Mouse (Mus musculus) T-helper 17 cell (primary cell): ENCODE data around the gene Ilf3.

Experiments used
- in situ Hi-C, 2 experiments: fragments of 300-600 bp; cut with MboI, MseI; formaldehyde crosslinking; loops; 1 replicate in 1 of 2; 2 replicates in 1 of 2; pipeline ENCODE4 v1.15.1; 2025; ENCODE audit warnings: high pct_unique_total_duplicates in 2 of 2

The Ilf3 gene

DNA sequence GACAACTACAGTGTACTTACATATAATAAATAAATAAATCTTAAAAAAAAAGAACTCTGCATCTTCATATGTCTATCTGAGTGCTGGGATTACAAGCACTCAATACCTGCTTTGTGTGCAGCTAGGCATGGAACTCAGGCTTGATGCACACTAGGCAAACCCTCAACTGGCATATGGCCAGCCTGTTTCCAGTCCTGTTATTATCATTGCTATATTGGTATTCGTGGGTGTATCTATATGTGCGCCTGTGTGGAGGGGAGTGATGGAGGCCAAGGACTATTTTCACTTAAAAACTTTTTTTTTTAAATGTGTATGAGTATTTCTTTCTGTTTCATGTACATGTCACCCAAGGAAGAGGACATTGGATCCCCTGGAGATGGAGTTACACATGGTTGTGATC lies 66.7 kb downstream of the Ilf3 start:
- in situ Hi-C loops: no loop called here

DNA sequence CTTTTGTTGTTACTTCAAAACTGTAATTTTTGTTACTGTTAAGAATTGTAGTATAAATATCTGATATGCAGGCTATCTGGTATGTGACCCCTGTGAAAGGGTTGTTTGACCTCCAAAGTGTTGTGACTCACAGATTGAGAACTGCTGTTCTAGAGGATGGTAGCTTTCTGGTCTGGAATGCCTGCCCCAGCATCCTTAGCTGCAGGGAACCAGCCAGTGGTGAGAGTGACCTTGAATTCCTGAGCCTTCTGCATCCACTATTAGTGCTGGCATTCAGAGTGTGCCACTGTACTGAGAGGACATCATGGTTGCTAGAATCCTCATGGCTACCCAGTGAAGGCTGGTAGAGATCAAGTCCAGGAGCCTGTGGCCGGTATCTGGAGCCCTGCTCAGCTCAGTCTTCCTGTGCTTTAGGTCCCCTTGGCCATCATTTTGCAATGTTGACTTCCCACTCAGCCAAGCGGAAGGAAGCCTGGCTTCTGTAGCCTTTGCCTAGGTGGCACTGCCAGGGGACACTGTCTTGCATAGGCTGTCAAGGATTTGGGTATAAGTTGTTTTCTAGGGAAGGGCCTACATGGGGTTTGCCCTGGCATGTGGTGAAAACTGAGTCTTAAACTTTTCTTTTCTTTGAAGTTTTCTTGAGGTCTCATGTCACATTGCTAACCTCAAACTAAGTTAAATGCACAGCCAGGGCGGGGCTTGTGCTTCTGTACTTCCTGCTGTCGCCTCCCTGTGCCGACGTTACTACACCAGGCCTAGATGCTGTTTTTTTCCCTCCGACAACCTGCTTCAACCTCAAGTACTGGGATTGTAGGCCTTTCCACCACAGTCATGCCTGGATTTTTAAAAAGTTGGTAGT lies 68.3 kb downstream of the Ilf3 start:
- in situ Hi-C loops: no loop called here

DNA sequence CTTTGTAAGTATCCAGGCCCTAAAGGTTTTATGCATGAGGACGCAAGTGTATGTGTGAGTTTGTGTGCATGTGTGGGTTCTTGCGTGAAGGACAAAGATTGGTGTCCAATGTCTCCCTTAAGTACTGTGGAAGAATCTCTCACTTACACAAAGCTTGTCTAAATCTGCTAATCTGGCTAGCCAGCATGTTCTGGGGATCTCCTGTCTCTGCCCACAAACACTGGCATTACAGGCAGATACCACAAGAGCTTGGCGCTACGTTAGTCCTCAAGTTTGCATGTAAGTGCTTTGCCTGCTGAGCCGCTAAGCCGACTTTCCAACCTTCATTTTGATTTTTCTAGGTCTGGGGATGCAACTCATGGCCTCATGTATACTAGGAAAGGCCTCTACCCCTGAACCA lies 69.9 kb downstream of the Ilf3 start:
- in situ Hi-C loops: no loop called here

DNA sequence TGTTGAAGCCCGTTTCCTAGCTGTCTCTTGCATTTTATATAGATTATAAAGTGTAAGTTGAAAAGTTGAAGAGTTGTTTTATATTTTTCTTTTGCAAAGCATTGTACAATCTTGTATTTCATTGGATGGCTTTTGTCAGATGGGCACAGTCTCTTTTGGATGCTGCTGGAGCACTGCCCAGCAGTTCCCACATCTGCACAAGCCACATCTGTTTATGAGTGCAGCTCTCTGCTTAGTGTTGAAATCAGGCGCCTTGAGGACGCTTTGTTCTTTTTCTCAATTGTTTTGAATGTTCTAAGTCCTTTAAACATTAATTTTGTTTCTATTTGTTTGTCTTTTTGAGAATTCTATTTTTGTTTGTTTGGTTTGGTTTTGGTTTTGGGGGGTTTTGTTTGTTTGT lies 70.5 kb downstream of the Ilf3 start:
- in situ Hi-C loops: no loop called here

DNA sequence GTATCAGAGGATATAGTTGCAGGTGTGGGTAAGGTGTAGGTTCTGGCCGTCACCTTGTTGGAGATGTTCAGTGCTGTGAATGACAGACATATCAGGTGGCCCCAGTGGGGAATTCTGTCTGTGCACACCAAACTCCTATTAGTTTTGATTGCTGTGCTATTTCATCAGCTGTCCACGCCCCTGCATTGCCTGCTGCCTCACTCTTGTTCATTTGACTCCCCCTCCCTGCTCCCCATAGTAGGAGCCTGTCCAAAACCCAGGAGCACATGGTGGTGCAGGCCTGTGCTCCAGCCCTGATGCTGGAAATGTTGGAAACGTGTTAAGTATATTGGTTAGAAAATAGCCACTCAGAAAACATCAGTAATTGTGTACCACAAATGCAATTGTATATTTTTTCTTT lies 71.8 kb downstream of the Ilf3 start:
- in situ Hi-C loops: no loop called here

DNA sequence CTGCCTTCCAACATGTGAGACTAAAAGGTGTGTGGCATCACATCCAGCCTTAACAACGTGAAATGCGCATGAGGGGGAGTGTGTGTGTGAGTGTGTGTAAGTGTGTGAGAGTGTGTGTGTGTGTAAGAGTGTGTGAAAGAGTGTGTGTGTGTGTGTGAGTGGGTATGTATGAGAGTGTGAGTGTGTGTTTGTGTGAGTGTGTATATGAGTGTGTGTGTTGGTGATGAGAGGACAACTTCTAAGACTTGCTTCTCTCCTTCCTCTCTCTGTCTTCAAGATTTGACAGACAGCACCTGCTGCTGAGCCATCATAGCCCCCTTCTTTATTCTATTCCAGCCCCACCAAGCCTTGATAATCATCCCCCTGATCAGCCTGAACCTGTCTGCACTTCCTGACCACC lies 72.2 kb downstream of the Ilf3 start:
- in situ Hi-C loops: no loop called here

DNA sequence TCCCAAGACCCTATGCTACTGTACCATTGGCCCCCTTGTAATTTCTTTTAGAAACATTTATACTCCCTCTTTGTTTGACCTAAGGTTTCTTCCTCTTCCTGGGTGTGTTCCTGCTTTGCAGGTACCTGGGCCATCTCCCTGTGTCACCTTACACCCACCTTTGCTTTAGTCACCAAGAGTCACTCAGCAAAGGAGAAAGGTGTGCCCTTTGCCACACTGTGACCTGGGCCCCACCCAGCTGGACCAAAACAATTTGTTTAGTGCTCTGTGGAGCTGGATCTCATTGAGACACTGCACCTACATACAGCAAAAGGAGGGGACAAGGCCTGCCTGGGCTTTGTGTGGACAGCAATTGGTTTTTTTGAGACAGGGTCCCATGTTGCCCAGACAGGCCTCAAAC lies 72.7 kb downstream of the Ilf3 start:
- in situ Hi-C loops: no loop called here

DNA sequence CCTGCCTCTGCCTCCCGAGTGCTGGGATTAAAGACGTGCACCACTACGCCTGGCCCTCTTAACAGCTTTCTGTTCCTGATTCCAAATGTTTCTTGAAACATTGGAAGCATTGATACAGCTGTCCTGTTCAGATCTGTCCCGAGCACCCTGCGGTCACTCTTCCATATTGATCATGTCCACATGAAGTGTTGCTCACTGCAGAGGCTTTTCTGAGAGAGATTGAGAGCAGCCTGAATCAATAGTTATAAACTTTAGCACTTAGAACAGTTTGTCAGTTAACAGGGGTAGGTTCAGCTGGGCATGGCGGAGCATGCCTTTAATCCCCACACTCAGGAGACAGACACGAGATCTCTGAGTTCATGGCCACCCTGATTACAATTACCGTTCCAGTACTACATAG lies 76.2 kb downstream of the Ilf3 start:
- in situ Hi-C loops: no loop called here

DNA sequence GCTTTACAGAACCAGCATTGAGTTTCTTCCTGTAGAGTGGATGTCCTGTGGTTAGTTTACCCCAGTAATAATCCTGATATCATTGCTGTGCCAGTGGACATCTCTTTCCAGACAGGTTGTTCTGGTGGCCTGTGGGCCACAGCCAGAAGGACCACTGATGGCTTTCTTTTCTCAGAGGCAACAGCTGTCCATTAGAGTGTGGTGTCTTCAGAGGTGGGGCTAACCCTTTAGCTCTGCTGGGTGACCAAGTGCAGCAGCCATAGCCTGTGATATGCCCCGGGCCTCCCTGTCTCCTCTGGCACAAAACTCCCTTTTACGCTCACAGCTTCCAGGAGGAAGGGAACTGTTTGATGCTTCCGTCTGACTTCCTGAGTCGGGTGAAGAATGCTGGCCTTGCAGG lies 76.9 kb downstream of the Ilf3 start:
- in situ Hi-C loops: no loop called here

DNA sequence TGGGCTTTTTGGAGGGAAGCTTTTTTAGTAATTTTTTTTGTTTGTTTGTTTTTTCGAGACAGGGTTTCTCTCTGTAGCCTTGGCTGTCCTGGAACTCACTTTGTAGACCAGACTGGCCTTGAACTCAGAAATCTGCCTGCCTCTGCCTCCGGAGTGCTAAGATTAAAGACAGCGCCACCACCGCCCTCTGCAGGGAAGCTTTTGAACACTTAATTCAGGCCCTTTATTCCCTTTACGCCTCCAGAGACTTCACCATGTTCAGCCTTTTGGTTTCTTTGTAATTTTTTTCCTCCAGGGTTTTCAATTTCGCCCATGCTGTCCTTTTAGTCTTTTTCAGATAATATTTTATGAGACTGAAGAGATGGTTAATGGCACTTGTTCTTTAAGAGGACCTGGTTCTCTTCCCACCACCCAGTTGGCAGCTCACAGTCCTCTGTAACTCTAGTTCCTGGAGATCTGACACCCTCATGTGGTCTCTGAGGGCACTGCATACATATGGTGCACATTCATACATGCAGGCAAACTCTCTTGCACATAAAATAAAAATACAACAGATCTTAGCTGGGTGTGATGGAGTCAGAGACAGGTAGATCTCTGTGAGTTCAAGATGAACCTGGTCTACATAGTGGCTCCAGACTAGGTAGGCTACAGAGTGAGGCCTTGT lies 77.5 kb downstream of the Ilf3 start:
- in situ Hi-C loops: no loop called here

DNA sequence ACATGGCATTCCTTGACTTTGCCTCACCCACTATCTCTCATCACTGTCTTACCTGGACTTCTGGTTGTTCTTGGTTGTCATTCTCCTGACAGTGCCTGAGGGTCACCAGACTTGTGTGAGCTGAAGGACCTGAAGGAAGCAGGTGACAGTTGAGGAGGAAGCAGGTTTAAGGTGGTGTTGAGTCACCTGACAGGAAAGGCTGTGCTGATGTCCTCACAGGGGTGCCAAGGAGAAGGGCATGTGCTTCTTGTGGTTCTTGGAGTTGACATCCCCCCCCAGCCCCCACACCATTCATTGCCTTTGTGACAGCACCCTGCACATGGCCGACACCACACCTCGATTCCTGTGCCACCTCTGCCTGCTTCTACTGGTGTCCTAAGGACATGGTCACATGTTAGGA lies 80.1 kb downstream of the Ilf3 start:
- in situ Hi-C loops: no loop called here

DNA sequence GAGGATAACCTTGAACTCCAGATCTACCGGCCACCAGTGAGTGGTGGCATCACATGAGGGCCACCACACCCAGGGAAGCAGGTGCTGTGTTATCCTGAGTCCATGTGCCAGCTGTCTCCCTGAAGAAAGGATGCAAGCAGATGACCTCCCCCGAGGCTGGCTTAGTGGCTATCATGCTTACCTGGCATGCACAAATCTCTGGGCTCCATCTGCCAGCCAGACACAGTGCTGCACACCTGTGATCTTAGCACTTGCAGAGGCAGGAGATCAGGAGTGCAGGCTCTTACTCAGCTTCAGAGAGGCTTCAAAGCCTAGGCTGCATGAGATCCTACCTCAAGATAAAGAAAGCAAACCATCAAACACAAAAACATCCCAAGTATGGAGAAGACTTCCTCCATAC lies 82.0 kb downstream of the Ilf3 start:
- in situ Hi-C loops: no loop called here

DNA sequence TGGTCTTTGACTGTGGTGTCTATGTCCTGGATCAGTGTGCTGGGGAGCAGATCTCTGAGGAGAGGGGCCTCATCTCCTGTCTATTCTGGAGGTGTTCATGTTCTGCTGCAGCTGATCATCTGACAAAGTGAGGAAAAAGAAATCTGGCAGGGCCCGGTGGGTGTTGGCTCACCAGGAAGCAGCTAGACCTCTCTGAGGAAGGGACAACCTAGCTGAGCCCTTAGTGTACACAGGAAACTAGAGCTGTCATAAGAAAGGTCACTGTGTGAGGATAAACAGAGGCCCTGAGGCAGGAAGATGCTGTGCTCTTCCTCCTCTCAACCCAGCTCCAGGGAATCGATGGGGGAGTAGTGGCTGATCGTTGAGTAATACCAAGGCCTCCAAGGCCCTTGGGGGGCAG lies 82.6 kb downstream of the Ilf3 start:
- in situ Hi-C loops: no loop called here

DNA sequence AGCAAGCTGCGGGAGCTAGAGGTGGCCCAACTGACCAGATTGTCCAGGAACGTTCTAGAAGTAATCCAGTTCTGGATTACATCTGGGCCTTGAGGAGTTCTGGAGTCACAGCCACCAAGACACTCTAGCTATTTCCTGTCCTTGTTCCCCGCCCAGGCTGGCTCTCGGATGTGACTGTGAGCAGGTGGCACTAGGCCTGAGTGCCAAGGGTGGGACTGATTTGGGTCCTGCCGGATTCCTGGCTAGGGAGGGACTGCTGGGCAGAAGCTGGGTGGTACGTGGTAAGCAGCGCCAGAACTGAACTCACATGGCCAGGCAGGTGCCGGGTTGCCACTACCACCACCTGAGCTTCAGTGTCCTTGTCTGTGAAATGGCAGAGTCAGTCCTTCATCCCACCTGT lies 83.7 kb downstream of the Ilf3 start:
- in situ Hi-C loops: no loop called here

DNA sequence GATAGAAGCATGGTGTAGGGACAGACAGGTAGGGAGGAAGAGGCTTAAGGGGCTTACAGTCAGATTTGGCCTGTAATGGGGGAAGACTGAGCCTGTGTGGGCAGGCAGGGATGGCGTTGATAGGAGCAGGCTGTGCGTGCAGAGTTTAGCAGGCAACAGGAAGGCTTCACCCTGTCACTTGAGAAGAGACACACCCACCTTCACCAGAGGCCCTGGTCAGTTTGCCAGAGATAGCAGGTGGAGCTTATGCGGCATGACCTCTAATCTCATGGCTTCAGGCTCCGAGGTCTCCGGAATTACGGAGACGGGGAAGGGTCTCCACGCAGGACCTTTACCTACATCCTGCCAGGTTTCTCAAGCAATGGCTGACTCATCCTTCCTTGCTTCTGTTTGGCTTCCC lies 84.2 kb downstream of the Ilf3 start:
- in situ Hi-C loops: no loop called here

DNA sequence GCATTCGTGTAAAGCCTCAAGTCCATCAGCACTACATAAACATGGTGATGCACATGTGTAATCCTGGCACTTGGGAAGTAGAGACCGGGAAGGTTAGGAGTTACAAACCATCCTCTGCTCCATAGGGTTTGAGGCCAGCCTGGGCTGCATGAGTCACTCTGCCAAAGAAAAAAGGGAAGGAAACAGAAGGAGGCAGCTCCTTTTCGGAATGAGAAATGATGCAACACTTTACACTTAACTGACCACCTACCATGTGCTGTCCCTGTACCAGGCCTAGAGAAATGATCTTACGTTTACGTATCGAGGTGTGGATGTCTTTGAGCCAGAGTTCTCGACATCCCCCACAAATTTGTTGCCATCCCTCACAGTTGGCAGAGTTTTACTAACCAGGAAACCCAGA lies 85.3 kb downstream of the Ilf3 start:
- in situ Hi-C loops: no loop called here

DNA sequence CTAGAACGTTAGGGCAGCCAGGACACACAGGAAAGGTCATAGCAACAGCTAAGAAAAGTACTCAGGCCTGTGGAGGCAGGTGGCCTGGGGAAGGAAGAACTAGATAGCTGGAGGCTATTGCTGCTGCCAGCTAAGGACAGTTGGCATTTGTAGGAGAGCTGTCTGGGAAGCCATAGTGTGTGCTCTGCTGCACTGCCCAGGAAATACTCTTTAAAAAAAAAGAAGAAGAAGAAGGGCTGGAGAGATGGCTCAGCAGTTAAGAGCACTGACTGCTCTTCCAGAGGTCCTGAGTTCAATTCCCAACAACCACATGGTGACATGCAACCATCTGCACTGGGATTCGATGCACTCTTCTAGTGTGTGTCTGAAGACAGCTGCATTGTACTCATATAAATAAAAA lies 85.8 kb downstream of the Ilf3 start:
- in situ Hi-C loops: no loop called here

DNA sequence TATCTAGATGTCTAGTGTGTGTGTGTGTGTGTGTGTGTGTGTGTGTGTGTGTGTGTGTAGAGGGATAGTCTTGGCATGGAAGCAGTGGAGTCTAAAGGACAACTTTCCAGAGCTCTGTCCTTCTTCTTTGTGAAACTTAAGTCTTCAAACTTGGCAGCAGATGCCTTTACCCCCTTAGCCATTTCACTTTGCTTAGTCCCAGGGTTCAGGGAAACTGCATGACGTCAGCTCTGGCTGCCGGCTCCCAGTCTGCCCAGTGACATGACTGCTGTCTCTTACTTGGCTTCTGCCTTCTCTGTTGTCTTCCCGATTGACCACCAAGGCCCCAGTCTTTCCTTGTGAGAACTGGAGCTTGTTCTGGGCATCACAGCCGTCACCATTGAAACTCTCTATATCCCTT lies 86.9 kb downstream of the Ilf3 start:
- in situ Hi-C loops: no loop called here
